Mouse (Mus musculus) limb, embryonic 14.5 days (tissue): ENCODE measurements at regions not wholly inside any gene's neighbourhood (a gene's known extent, or its start where the extent isn't known, plus 50 kb on each side); places are given as distances from the start of the nearest gene placed in this dataset.

Experiments used
- ATAC-seq: fragments of 200-750 bp; cut with Nextera tagmentation; 2 replicates; pipeline ENCODE4 v1.8.0; 2017; ENCODE audit warnings: low read depth, moderate number of reproducible peaks, moderate TSS enrichment; ENCODE audit not compliant: low FRiP score
- DNase-seq: peaks from one replicate; pipeline ENCODE4 v3.0.0-alpha.2; 2015; ENCODE audit warnings: low spot score
- H3K27ac ChIP-seq: fragments of 300-500 bp; sonication (generic); replicated peaks from 2 replicates; pipeline ENCODE4 v1.5.1; 2014; ENCODE audit warnings: low read depth, mild to moderate bottlenecking, low read length, moderate library complexity, mixed read lengths
- H3K27me3 ChIP-seq: fragments of 300-500 bp; sonication (generic); 2 replicates; pipeline ENCODE4 v1.6.1; 2014; ENCODE audit warnings: low read length, mixed read lengths; ENCODE audit not compliant: control insufficient read depth, insufficient read depth
- H3K36me3 ChIP-seq: fragments of 300-500 bp; sonication (generic); 2 replicates; pipeline ENCODE4 v1.6.1; 2014; ENCODE audit warnings: mild to moderate bottlenecking, low read length, moderate library complexity, mixed read lengths; ENCODE audit not compliant: control insufficient read depth, insufficient read depth
- H3K4me1 ChIP-seq: fragments of 300-500 bp; sonication (generic); 2 replicates; pipeline ENCODE4 v1.6.1; 2014; ENCODE audit warnings: antibody characterized with exemption, low read length, mixed read lengths; ENCODE audit not compliant: control insufficient read depth, insufficient read depth
- H3K4me2 ChIP-seq: fragments of 300-500 bp; sonication (generic); replicated peaks from 2 replicates; pipeline ENCODE4 v1.6.1; 2014; ENCODE audit warnings: low read depth, mild to moderate bottlenecking, low read length, moderate library complexity; ENCODE audit not compliant: severe bottlenecking
- H3K4me3 ChIP-seq: fragments of 300-500 bp; sonication (generic); replicated peaks from 2 replicates; pipeline ENCODE4 v1.5.1; 2014; ENCODE audit warnings: low read length
- H3K9ac ChIP-seq: fragments of 300-500 bp; sonication (generic); 2 replicates; pipeline ENCODE4 v1.6.1; 2014; ENCODE audit warnings: mild to moderate bottlenecking, low read depth, low read length, moderate library complexity; ENCODE audit not compliant: severe bottlenecking
- H3K9me3 ChIP-seq: fragments of 300-500 bp; sonication (generic); 2 replicates; pipeline ENCODE4 v1.6.1; 2016; ENCODE audit warnings: low read length; ENCODE audit not compliant: control insufficient read depth
- POLR2A ChIP-seq: fragments of 200-500 bp; IDR thresholded peaks from 2 replicates; pipeline ENCODE4 v1.8.0; 2012; ENCODE audit warnings: inconsistent platforms, mild to moderate bottlenecking, moderate library complexity, borderline replicate concordance; ENCODE audit not compliant: insufficient read depth, insufficient read length; ENCODE audit errors: extremely low read depth
- WGBS: fragments of 180-500 bp; shearing (Covaris S2); extraction: QIAGEN DNeasy Blood & Tissue Kit; methylation state at CpG from one replicate; pipeline ENCODE4 v1.1.7; 2014; 5-methylcytosine and 5-hydroxymethylcytosine counted together

DNA sequence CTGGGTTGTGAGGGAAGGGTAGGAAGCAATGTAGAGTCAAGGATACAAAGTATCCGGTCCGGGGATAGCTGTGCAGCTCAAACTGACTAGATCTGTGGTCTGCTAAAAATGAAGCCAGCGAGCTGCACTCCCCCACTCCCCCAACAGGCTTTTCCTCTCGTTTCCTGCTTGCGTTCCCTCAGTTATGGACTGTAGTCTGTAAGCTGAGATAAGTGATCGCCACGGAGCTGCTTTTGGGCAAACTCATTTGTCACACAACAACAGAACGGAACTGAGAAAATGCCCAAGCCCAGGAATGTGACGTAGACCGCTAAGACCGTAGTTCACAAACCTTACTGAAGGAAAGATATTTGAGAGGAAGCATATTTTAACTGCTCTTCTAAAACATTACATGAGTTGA, 276.1 kb downstream of the Rbm26 start:
- no peaks in the 10 kb centered on the region for H3K36me3 ChIP-seq
- H3K4me2 ChIP-seq = no peak overlapping the region
- H3K4me3 ChIP-seq = no peak overlapping the region
- no peak for TF ChIP-seq POLR2A
- no peaks in the 10 kb centered on the region for H3K9me3 ChIP-seq
- WGBS = 63% methylated on average over 11 of the region's 11 CpGs
- H3K27ac ChIP-seq = no peak overlapping the region
- no peak overlapping the region for H3K9ac ChIP-seq
- no peaks in the 10 kb centered on the region for H3K4me1 ChIP-seq
- DNase-seq (no peak), ATAC-seq (no peak)
- no peaks in the 10 kb centered on the region for H3K27me3 ChIP-seq

DNA sequence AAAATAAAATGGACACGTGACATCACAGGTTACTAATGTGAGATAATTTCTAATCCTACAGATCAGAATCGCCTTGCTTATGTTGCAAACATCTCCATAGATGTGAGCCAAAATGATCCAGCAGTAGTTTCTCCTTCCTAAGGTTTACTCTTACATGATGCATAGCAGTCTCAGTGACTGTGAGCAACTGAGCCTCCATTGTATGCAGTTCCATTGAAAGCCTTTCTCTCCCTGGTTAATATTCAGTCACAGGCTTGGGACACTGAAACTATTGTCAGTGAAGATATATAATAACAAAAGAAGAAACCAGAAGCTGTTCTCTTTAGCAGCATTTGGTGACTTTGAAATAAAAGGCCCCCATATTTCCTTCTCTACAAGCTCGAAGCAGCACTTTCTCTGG, 305.9 kb downstream of the Rbm26 start:
- Histone ChIP-seq H3K9ac (no peak overlapping the region), H3K27me3 (no peaks in the 10 kb centered on the region), H3K9me3 (no peaks in the 10 kb centered on the region), H3K4me3 (no peak overlapping the region), H3K4me1 (no peaks in the 10 kb centered on the region), H3K36me3 (no peaks in the 10 kb centered on the region), H3K4me2 (no peak overlapping the region), H3K27ac (no peak overlapping the region)
- DNase-seq (no peak), ATAC-seq (no peak)
- 83% methylated on average over 3 of the region's 3 CpGs for WGBS
- no peak for TF ChIP-seq POLR2A

DNA sequence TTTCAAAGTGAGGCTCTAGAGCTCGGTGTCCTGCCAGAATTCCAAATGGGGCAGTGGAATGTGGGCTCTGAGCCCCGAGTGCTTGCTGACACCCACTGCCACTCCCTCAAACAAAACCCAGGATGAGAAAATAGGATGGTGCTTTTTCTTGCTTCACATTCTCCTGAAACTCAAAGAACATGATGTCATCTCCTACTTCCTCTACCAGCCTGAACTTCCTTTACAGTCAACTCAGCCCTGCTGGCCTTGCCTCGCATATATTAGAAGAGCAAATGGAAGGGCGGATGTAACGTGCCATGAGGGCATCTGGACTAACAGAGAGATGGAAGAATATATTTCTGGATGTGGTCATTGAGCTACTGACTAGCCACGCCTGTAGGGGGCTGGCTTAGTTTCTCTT, 309.6 kb downstream of the Rbm26 start:
- no peak overlapping the region for H3K4me2 ChIP-seq
- H3K9me3 ChIP-seq = no peaks in the 10 kb centered on the region
- no peak overlapping the region for H3K27ac ChIP-seq
- H3K9ac ChIP-seq = no peak overlapping the region
- no peaks in the 10 kb centered on the region for H3K4me1 ChIP-seq
- no peak for DNase-seq
- 79% methylated on average over 6 of the region's 6 CpGs for WGBS
- no peak overlapping the region for H3K4me3 ChIP-seq
- no peaks in the 10 kb centered on the region for H3K27me3 ChIP-seq
- no peak for ATAC-seq
- TF ChIP-seq POLR2A = no peak
- no peaks in the 10 kb centered on the region for H3K36me3 ChIP-seq

DNA sequence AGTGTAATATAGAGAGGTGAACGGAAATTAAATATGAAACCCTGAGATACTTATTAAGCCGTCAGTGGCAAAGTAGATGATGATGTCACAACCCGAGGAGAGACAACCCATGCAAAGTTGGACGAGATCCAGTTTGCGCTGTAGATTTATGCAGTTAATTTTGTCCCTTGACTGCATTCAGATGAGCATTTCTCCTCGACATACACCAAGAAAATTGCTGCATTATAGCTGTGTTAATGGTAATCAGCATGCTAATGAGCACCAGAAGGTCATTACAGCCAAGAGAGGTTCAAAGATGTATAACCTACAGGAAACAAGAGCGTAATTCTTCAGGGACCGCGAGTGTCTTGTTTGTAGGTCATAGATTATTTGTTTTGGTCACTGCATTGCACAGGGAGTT, 313.2 kb downstream of the Rbm26 start:
- ATAC-seq (no peak), DNase-seq (no peak)
- Histone ChIP-seq H3K9ac (no peak overlapping the region), H3K4me2 (no peak overlapping the region), H3K27ac (no peak overlapping the region), H3K27me3 (no peaks in the 10 kb centered on the region), H3K4me1 (no peaks in the 10 kb centered on the region), H3K4me3 (no peak overlapping the region), H3K36me3 (no peaks in the 10 kb centered on the region), H3K9me3 (no peaks in the 10 kb centered on the region)
- no peak for TF ChIP-seq POLR2A
- WGBS = 62% methylated on average over 9 of the region's 9 CpGs

DNA sequence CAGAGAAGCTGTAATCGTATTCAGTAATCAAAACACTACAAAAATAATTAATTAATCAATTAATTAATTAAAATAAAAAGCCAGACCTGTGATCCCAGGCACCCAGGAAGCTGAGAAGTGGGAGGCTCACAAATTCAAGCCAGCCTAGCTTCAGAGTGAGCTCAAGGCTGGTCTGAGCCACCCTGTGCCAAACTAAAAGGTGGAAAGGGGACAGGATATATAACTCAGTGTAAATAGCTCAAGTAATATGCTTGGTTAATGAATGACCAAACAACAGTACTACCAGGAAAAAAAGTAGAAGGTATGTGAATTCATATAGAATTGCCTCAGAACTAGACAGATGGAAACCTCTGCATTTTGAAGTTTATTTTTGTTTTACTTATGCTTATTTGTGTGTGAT, 321.2 kb downstream of the Rbm26 start:
- Histone ChIP-seq H3K36me3 (no peaks in the 10 kb centered on the region), H3K9me3 (no peaks in the 10 kb centered on the region), H3K9ac (no peak overlapping the region), H3K4me3 (no peak overlapping the region), H3K4me1 (no peaks in the 10 kb centered on the region), H3K4me2 (no peak overlapping the region), H3K27ac (no peak overlapping the region), H3K27me3 (no peaks in the 10 kb centered on the region)
- no peak for TF ChIP-seq POLR2A
- ATAC-seq (no peak), DNase-seq (no peak)
- 58% methylated on average over 1 of the region's 1 CpGs for WGBS

DNA sequence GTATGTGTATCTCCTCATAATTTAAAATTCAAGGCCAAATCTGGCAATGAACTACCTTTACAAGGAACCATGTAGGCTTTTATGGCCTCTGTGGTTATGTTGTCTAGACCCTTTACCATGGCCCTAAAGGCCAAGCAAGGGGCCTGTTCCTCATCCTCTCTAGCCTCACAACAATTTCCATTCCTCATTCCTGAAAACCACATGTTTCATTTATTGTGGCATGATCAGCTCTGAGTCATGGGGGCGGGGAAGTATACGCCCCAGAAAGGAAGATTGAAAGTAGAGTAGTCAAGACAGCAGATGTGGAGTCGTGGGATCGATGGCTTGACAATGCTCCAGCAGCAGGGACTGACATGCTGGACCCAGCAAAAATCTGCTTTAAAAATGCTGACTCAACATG, 326.8 kb upstream of the Rnf219 start:
- ATAC-seq = no peak
- no peak overlapping the region for H3K27ac ChIP-seq
- no peak overlapping the region for H3K4me2 ChIP-seq
- H3K4me3 ChIP-seq = no peak overlapping the region
- no peak overlapping the region for H3K9ac ChIP-seq
- H3K4me1 ChIP-seq = no peaks in the 10 kb centered on the region
- no peaks in the 10 kb centered on the region for H3K27me3 ChIP-seq
- no peaks in the 10 kb centered on the region for H3K36me3 ChIP-seq
- no peaks in the 10 kb centered on the region for H3K9me3 ChIP-seq
- DNase-seq = no peak
- WGBS = 66% methylated on average over 4 of the region's 4 CpGs
- TF ChIP-seq POLR2A = no peak
